Mouse (Mus musculus) heart, embryonic 10.5 days (tissue): Measurements from ENCODE around the gene Shld1. TPM values are rescaled to one million over a fixed set of nuclear protein-coding genes. Genes with fewer than 3 reads are reported as not detected.

Experiments used
- DNase-seq: peaks from one replicate; pipeline ENCODE4 v3.0.0-alpha.2; 2017; ENCODE audit warnings: low spot score
- H3K27ac ChIP-seq: fragments of 300-500 bp; sonication (generic); 2 replicates; pipeline ENCODE4 v1.5.1; 2016; ENCODE audit warnings: mild to moderate bottlenecking
- H3K27me3 ChIP-seq: fragments of 300-500 bp; sonication (generic); 2 replicates; pipeline ENCODE4 v1.6.1; 2016; ENCODE audit warnings: mild to moderate bottlenecking; ENCODE audit not compliant: poor library complexity, insufficient read depth, severe bottlenecking
- H3K36me3 ChIP-seq: fragments of 300-500 bp; sonication (generic); 2 replicates; pipeline ENCODE4 v1.6.1; 2016; ENCODE audit warnings: mild to moderate bottlenecking, moderate library complexity
- H3K4me1 ChIP-seq: fragments of 300-500 bp; sonication (generic); 2 replicates; pipeline ENCODE4 v1.6.1; 2016; ENCODE audit warnings: mild to moderate bottlenecking
- H3K4me3 ChIP-seq: fragments of 300-500 bp; sonication (generic); 2 replicates; pipeline ENCODE4 v1.5.1; 2016; ENCODE audit warnings: mild to moderate bottlenecking, moderate library complexity
- H3K9me3 ChIP-seq: fragments of 300-500 bp; sonication (generic); 2 replicates; pipeline ENCODE4 v1.6.1; 2016; ENCODE audit warnings: mild to moderate bottlenecking, moderate library complexity
- WGBS: fragments of 180-500 bp; shearing (Covaris S2); methylation state at CpG from one replicate; pipeline ENCODE4 v1.1.7; 2016; 5-methylcytosine and 5-hydroxymethylcytosine counted together
- polyA plus RNA-seq: library from polyadenylated mRNA; unstranded; fragments of >200 nt; fragmentation: Nextera tagmentation; extraction: Ambion mirVana; gene quantifications from 2 replicates; pipeline ENCODE4 v1.2.1, GENCODE M21; 2016

The Shld1 gene
- polyA plus RNA-seq, 1 experiment from 2014 or later = 14.2 TPM

DNA sequence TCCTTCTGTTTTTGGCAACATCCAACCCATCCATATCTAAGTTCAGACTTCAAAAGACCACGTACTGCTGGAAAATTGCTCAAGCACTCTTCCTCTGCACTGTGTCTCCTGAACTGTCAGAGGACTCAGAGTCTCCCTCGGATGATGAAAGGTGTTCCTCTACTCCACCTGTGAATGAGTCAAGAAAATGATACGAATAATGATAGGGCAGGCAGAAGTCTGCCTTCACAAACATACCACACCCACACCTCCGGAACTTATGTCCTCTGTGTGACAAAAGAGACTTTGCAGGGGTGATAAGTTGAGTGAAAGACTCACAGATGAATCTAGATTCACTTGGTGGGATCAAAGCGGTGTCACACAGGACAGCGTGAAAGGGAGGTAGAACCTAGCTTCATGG, 17.6 kb upstream of the Shld1 start:
- H3K9me3 ChIP-seq = no peaks in the 10 kb centered on the region
- DNase-seq = no peak
- no peaks in the 10 kb centered on the region for H3K36me3 ChIP-seq
- 60% methylated on average over 6 of the region's 6 CpGs for WGBS
- no peaks in the 10 kb centered on the region for H3K4me1 ChIP-seq
- no peaks in the 10 kb centered on the region for H3K27me3 ChIP-seq
- H3K4me3 ChIP-seq = no peak overlapping the region
- no peak overlapping the region for H3K27ac ChIP-seq

DNA sequence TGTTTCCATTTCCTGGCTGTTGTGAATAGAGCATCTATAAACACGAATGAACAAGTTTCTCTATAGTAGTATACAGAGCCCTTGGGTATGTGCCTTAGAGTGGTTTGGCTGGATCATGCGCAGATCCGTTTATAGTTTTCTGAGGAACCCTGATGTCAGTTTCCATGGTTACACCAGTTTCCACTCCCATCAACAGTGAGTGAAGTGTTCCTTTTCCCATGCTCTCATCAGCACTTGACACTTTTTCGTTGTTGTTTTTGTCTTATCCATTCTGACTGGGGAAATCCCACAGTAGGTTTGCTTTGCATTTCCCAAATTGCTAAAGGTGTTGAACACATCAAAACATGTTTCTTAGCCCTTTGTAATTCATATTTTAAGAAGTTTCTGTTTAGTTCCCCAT, 16.4 kb upstream of the Shld1 start:
- Histone ChIP-seq H3K27ac (no peak overlapping the region), H3K36me3 (no peaks in the 10 kb centered on the region), H3K27me3 (no peaks in the 10 kb centered on the region), H3K4me1 (no peaks in the 10 kb centered on the region), H3K4me3 (no peak overlapping the region), H3K9me3 (no peaks in the 10 kb centered on the region)
- DNase-seq = no peak
- 72% methylated on average over 4 of the region's 4 CpGs for WGBS

DNA sequence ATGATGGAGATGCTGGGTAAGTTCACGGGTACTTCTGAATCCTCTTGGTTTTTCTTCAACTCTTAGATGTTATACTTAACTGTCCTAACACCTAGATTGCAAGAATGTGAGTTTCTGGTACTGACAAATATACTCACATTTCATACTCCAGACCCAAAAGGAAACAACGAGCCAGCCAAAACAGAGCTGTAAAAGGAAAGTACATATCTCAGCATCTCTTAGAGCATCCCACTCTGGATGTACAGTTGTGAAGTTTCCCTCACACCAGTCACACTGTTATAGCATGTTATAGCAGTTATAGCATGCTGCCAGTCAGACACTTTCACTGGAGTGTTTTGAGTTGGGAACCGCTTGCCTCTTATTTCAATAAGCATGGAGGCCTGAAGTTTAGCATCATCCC, 14.6 kb upstream of the Shld1 start:
- DNase-seq = no peak
- H3K9me3 ChIP-seq = no peaks in the 10 kb centered on the region
- no peak overlapping the region for H3K27ac ChIP-seq
- no peak overlapping the region for H3K4me3 ChIP-seq
- H3K36me3 ChIP-seq = no peaks in the 10 kb centered on the region
- H3K4me1 ChIP-seq = no peaks in the 10 kb centered on the region
- 91% methylated on average over 3 of the region's 3 CpGs for WGBS
- H3K27me3 ChIP-seq = no peaks in the 10 kb centered on the region

DNA sequence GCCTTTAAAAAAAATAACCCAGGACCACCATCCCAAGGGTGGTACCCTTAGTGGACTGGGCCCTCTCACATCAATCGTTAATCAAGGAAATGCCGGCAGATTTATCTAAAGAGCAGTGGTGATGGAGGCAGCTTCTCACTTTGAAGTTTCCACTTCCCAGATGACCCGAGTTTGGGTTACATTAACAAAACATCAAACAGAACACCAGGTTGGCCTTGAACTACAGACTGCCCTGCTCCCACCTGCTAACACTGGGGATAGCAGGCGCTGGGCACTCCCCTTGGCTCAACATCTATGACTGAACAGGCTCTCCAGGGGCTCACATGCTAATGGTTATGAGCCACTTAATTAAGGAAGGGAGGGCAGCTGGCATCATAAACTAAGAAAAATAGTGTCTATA, 10.6 kb upstream of the Shld1 start:
- DNase-seq = no peak
- Histone ChIP-seq H3K9me3 (no peaks in the 10 kb centered on the region), H3K4me3 (no peak overlapping the region), H3K27me3 (no peaks in the 10 kb centered on the region), H3K4me1 (no peaks in the 10 kb centered on the region), H3K27ac (no peak overlapping the region), H3K36me3 (no peaks in the 10 kb centered on the region)
- 74% methylated on average over 4 of the region's 4 CpGs for WGBS

DNA sequence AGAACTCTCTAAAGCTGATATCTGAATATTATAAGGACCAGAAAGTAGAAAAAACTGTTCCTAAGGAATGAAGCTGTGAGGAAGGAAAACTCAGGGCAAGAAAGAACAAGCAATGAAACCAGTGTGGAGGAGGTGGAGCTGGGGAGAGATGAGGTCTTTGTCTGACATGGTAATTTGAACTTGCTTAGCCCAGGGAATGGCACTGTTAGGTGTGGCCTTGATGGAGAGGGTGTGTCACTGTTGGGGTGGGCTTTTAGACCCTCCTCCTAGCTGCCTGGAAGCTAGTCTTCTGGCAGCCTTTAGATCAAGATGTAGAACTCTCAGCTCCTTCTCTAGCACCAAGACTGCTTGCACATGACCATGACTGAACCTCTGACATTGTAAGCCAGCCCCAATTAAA, 1.7 kb upstream of the Shld1 start:
- Histone ChIP-seq H3K9me3 (no peaks in the 10 kb centered on the region), H3K4me1 (peaks cover 11% of the 10 kb centered on the region), H3K27ac (no peak overlapping the region), H3K27me3 (no peaks in the 10 kb centered on the region), H3K4me3 (no peak overlapping the region), H3K36me3 (no peaks in the 10 kb centered on the region)
- no peak for DNase-seq

DNA sequence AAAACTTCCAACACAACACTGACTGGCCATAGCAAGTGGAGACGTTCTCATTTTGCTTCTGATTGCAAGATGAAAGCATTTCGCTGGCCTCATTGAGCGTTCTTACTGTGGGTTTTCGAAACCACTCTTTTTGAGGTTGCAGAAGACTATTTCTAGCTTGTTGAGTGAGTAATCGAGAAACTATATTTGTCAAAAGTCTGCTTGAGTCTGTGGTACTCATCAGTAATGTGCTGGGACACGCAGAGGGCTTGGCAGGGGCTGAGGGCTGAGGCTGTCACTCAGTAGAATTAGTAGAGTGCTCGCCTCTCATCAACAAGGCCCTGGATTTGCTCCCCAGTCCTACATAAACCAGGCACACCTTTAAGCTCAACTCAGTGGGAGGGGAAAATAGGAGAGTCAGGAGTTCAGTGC, 1.9 kb downstream of the Shld1 start:
- no peaks in the 10 kb centered on the region for H3K36me3 ChIP-seq
- H3K27ac ChIP-seq = no peak overlapping the region
- H3K9me3 ChIP-seq = no peaks in the 10 kb centered on the region
- DNase-seq = no peak
- H3K4me1 ChIP-seq = peaks cover 17% of the 10 kb centered on the region
- no peaks in the 10 kb centered on the region for H3K27me3 ChIP-seq
- no peak overlapping the region for H3K4me3 ChIP-seq
- 79% methylated on average over 7 of the region's 7 CpGs for WGBS

DNA sequence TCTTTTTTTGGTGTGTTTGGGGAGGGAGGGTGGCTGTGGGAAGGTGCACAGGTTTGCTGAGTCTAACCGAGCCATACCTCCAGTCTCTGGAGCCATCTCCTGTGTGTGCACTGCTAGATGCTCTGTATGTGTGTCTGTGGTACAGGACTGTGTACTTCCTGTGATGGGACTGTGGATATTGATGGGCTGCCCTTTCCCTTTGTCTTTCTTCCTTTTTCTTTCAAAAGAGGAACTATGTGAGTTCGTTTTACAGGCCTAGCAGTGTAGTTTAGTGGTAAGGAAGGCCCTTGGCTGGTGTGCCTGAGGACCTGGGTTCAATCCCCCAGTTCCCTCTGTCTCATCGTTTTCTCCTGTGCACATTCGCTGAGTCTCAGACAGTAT, 2.4 kb downstream of the Shld1 start:
- WGBS = 77% methylated on average over 4 of the region's 4 CpGs
- H3K36me3 ChIP-seq = 0 out of 2 replicates have a peak, but pooled peaks cover 4% of the 10 kb centered on the region

DNA sequence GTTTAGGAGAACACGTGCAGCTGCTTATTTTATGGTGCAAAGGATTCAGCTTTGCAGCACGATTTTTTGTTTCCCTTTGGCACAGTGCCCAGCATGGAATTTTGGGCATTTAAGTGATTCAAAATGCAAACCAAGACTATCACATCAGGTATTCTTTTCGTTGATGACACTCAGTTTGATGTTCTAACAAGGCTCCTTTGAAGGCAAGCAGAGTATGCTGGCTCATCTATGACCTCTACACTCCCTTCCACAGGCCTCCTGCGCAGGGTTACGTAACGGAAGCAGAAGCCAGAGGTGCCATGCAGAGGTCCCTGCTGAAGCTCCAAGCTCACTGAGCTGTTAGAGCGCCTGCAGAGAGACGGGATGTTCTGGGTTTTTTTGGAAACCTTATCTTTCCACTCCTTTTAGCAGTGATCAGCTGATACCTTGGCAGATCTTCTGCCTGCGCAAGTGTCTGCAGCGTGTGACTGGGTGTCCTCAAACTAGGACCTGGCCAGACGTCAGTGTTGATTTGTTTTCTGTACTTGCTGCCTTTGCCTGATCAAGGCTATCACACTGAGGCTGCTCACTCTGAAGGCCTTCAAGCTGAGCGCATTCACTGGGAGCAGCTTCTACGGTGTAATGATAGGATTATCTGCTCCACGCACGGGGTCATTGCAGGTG, 3.0 kb downstream of the Shld1 start:
- Histone ChIP-seq H3K27ac (peak overlapping the region; percentile 65), H3K4me1 (peaks cover 24% of the 10 kb centered on the region), H3K9me3 (no peaks in the 10 kb centered on the region), H3K27me3 (no peaks in the 10 kb centered on the region), H3K4me3 (no peak overlapping the region), H3K36me3 (0 out of 2 replicates have a peak, but pooled peaks cover 5% of the 10 kb centered on the region)
- peak; percentile 85 for DNase-seq
- WGBS = 47% methylated on average over 15 of the region's 15 CpGs

More for the DNA sequence above, 2.4 kb downstream of the Shld1 start:
- H3K27me3 ChIP-seq = no peaks in the 10 kb centered on the region
- H3K4me1 ChIP-seq = peaks cover 21% of the 10 kb centered on the region
- H3K9me3 ChIP-seq = no peaks in the 10 kb centered on the region
- DNase-seq = no peak
- H3K4me3 ChIP-seq = no peak overlapping the region
- H3K27ac ChIP-seq = peak overlapping the region; percentile 65

DNA sequence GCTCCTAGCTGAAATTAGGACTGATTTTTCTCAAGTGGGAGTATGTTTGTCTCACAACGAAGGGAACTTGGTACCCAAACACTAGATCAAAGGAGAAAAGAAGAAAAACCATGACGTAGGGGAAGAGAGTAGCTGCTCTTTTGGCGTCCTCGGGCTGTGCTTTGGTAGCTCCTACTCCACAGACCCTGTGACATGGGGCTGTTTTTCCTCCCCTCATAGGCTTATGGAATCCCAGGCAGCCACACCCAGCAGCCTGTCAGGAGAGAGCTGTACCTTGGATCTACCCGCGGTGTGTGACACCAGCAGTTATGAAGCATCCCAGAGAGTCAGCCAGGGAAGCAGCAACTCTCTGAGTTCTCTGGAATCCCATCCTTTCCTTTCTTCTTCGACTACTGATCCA, 5.0 kb downstream of the Shld1 start:
- 47% methylated on average over 7 of the region's 7 CpGs for WGBS
- Histone ChIP-seq H3K27me3 (no peaks in the 10 kb centered on the region), H3K4me3 (no peak overlapping the region), H3K4me1 (peaks cover 32% of the 10 kb centered on the region), H3K36me3 (0 out of 2 replicates have a peak, but pooled peaks cover 9% of the 10 kb centered on the region), H3K27ac (no peak overlapping the region; the same call in 1 of the 2 replicates), H3K9me3 (no peaks in the 10 kb centered on the region)
- DNase-seq = no peak

DNA sequence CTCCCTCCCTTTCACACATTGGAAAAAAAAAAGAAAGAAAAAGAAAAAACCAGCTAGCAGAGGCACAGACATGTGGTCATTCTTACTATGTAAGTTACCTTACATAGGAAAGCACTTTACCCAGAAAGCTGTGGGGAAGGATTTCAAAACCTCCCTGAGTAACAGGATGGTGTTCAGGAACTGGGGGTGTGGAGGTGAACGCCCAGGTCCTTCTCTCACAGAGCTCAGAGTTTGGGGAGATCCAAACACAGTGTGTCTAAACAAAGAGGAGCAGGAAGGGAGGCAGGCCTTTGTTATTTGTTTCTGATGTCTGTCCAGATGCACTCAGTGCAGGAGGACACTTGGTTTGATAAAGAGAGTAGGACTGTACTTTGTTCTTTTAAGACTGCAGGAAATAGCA, 5.6 kb downstream of the Shld1 start:
- WGBS = 44% methylated on average over 1 of the region's 1 CpGs
- 0 out of 2 replicates have a peak, but pooled peaks cover 9% of the 10 kb centered on the region for H3K36me3 ChIP-seq
- H3K4me3 ChIP-seq = no peak overlapping the region
- no peaks in the 10 kb centered on the region for H3K9me3 ChIP-seq
- 0 out of 2 replicates have a peak overlapping the region, but pooled peaks have one; percentile 2 for H3K27ac ChIP-seq
- DNase-seq = no peak
- H3K4me1 ChIP-seq = peaks cover 35% of the 10 kb centered on the region
- no peaks in the 10 kb centered on the region for H3K27me3 ChIP-seq

DNA sequence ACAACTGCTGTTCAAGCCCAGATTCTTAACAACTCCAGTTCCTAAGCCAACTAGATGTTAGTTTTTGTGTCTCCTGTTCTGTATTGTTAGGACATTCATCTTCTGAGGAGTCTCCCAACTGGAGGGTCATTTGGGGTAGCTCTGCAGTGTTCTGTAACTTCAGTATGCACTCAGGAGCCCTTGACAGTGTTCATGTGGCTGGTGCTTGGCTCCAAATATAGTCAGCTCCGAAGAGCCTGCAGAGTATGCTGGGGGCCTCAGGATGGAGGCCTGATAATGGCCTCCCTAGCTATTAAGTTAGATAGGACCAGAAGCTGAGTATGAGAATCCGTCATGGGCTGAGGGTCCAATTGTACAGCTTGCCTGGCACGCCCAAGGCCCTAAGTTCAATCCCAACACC, 7.2 kb downstream of the Shld1 start:
- Histone ChIP-seq H3K27me3 (no peaks in the 10 kb centered on the region), H3K27ac (peak overlapping the region; percentile 57; the same call in 1 of the 2 replicates), H3K36me3 (0 out of 2 replicates have a peak, but pooled peaks cover 9% of the 10 kb centered on the region), H3K4me1 (peaks cover 49% of the 10 kb centered on the region), H3K4me3 (no peak overlapping the region), H3K9me3 (no peaks in the 10 kb centered on the region)
- DNase-seq = no peak
- 57% methylated on average over 3 of the region's 3 CpGs for WGBS

DNA sequence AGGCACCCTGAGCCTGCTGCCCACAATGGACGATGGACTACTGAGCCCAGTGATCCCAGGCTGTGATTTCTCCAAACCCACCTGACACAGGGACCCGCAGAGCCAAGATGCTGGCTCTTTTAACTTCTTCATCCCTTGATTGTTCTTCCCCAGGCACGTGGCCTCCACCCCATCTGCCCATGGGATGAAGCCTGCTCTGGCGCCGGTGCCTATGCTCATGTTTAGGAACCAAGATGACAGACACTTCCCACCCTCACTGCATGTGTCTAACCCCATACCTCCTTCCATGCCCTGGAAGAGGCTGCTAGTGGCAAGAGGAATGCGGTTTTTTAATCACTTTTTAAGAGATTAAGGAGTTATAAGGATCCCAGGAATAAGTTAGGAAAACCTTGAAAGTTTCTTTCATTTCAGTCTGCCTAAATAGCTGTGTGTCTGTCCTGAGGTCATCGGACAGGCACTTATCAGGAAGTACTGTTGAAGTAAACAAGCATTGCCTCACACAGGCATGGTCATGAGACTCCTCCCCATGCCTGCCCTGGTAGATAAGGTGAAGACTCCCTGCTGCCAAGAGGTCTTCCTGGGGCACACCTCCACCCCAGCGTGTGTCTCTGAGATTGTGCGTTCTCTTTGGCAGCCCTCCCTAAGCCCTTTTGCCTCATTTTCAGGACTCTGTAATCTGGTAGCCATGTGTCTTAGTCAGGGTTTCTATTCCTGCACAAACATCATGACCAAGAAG, 8.8 kb downstream of the Shld1 start:
- H3K36me3 ChIP-seq = 0 out of 2 replicates have a peak, but pooled peaks cover 9% of the 10 kb centered on the region
- WGBS = 42% methylated on average over 9 of the region's 9 CpGs
- H3K4me1 ChIP-seq = peaks cover 37% of the 10 kb centered on the region
- H3K4me3 ChIP-seq = no peak overlapping the region
- H3K27me3 ChIP-seq = no peaks in the 10 kb centered on the region
- peak; percentile 95 for DNase-seq
- H3K27ac ChIP-seq = peak overlapping the region; percentile 62
- no peaks in the 10 kb centered on the region for H3K9me3 ChIP-seq

DNA sequence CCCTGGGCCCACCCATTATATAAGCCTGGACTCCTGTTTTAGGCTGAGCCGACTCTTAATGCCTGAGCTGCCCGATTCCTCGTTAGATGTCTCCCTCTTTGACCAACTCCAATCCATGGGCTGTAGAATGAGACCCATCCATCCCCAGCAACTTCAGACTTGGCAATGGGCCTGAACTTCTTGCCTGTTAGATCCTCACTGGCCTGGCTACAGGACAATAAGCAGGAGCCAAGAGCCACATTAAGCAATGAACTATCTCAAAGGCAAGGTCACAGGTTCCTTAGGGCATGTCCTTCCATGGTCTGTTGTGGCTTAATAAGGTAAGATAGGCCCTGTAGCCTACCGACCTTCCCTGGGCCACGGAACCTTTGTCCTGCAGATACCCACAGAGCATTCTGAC, 9.8 kb downstream of the Shld1 start:
- 84% methylated on average over 5 of the region's 5 CpGs for WGBS
- Histone ChIP-seq H3K27me3 (no peaks in the 10 kb centered on the region), H3K9me3 (no peaks in the 10 kb centered on the region), H3K4me3 (no peak overlapping the region), H3K4me1 (peaks cover 37% of the 10 kb centered on the region), H3K36me3 (0 out of 2 replicates have a peak, but pooled peaks cover 9% of the 10 kb centered on the region), H3K27ac (peak overlapping the region; percentile 47; the same call in 1 of the 2 replicates)
- DNase-seq = no peak
